Mouse (Mus musculus) intestine, embryonic 16.5 days (tissue): ENCODE measurements around the gene Etv6. TPM values are rescaled to one million over a fixed set of nuclear protein-coding genes. Genes with fewer than 3 reads are reported as not detected.

Source experiments
- ATAC-seq: fragments of 200-750 bp; cut with Nextera tagmentation; 2 replicates; pipeline ENCODE4 v1.8.0; 2017; ENCODE audit warnings: moderate TSS enrichment, moderate library complexity
- H3K27ac ChIP-seq: fragments of 300-500 bp; sonication (generic); 2 replicates; pipeline ENCODE4 v1.5.1; 2014; ENCODE audit warnings: mild to moderate bottlenecking, low read length
- H3K27me3 ChIP-seq: fragments of 300-500 bp; sonication (generic); replicated peaks from 2 replicates; pipeline ENCODE4 v1.6.1; 2014; ENCODE audit warnings: low read length, control low read depth, mixed read lengths; ENCODE audit not compliant: control insufficient read depth, insufficient read depth
- H3K36me3 ChIP-seq: fragments of 300-500 bp; sonication (generic); 2 replicates; pipeline ENCODE4 v1.6.1; 2014; ENCODE audit warnings: low read length, control low read depth; ENCODE audit not compliant: control insufficient read depth, insufficient read depth
- H3K4me1 ChIP-seq: fragments of 300-500 bp; sonication (generic); 2 replicates; pipeline ENCODE4 v1.6.1; 2014; ENCODE audit warnings: low read length, control low read depth, mixed read lengths; ENCODE audit not compliant: control insufficient read depth, insufficient read depth
- H3K4me2 ChIP-seq: fragments of 300-500 bp; sonication (generic); 2 replicates; pipeline ENCODE4 v1.6.1; 2014; ENCODE audit warnings: low read depth, low read length, control low read depth
- H3K4me3 ChIP-seq: fragments of 300-500 bp; sonication (generic); 2 replicates; pipeline ENCODE4 v1.5.1; 2014; ENCODE audit warnings: mild to moderate bottlenecking, low read length
- H3K9ac ChIP-seq: fragments of 300-500 bp; sonication (generic); 2 replicates; pipeline ENCODE4 v1.6.1; 2014; ENCODE audit warnings: low read depth, low read length
- H3K9me3 ChIP-seq: fragments of 300-500 bp; sonication (generic); 2 replicates; pipeline ENCODE4 v1.6.1; 2016; ENCODE audit warnings: low read length, control low read depth; ENCODE audit not compliant: control insufficient read depth
- WGBS: fragments of 180-500 bp; shearing (Covaris S2); extraction: QIAGEN DNeasy Blood & Tissue Kit; methylation state at CpG from one replicate; pipeline ENCODE4 v1.1.7; 2014; 5-methylcytosine and 5-hydroxymethylcytosine counted together
- polyA plus RNA-seq: library from polyadenylated mRNA; unstranded; fragments of >200 nt; fragmentation: Nextera tagmentation; extraction: Ambion mirVana; gene quantifications from 2 replicates; pipeline ENCODE4 v1.2.1, GENCODE M21; 2015

The Etv6 gene
- polyA plus RNA-seq, 1 experiment from 2014 or later = 10.4 TPM

DNA sequence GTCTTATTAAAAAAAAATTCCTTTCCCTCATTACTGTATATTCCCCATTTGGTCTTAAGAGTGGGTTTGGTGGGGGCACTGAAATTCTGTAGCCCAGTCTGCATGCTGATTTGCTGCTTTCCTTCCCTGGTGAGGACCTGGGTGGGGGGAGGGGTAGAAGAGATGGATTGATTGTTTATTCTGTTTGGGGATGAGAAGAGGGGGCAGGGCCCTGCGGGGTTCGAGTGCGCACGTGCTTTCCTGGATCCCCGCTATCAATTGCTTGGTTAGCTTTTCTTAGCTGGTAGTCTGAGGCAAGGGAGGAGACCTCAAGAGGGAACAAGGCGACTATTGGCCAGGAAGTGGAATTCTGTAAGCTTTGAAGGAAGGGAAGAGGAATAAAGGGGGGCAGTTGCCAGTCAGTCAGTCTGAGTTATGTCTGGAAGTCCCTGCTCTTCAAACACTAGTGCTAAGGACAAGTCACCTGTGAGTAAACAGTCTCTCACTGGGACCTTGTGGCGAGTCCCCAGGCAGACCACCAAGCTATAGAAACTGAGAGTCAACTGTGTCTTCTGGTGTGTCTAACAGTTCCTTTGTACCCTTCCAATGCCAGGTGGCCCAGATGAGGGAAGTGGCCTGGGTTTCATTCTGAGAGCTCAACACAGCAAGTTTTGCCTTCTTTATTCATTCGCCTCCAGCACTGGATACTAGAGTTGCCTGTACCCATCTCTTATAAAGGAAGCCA is 120.6 kb downstream of the Etv6 start:
- Histone ChIP-seq H3K4me2 (no peak overlapping the region), H3K9me3 (no peaks in the 10 kb centered on the region), H3K36me3 (no peaks in the 10 kb centered on the region), H3K4me3 (no peak overlapping the region), H3K27me3 (no peaks in the 10 kb centered on the region), H3K4me1 (peaks cover 43% of the 10 kb centered on the region), H3K27ac (no peak overlapping the region), H3K9ac (no peak overlapping the region)
- ATAC-seq = no peak
- WGBS = 41% methylated on average over 8 of the region's 8 CpGs

DNA sequence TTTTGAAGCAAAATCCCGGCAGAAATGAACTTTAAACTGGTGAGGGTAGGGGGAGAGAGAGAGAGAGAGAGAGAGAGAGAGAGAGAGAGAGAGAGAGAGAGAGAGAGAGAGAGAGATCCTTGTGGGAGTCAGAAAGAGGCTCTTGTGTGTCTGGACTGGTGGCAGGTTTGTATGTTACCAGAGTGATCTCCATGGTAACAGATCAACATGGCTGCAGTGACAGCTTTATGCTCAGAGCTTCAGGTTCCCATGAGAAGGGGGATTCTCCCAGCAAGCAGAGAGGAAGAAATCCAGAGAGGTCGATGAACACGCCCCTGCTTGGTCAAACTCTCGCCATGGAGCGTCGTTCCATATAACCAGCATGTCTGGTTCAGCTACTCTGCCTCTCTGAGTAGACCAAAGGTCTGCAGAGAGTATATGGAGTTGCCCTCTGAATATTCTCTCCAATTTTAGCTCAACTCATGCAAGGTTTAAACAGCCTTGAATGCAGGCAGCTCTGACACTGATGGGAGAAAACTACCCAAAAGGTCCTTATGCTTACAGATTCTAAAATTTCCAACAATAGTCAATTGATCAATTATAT is 122.1 kb downstream of the Etv6 start:
- no peak overlapping the region for H3K4me2 ChIP-seq
- H3K4me3 ChIP-seq = no peak overlapping the region
- H3K4me1 ChIP-seq = peaks cover 30% of the 10 kb centered on the region
- ATAC-seq = peak; percentile 73
- H3K36me3 ChIP-seq = no peaks in the 10 kb centered on the region
- H3K9me3 ChIP-seq = no peaks in the 10 kb centered on the region
- WGBS = 21% methylated on average over 6 of the region's 6 CpGs
- no peak overlapping the region for H3K9ac ChIP-seq
- H3K27me3 ChIP-seq = no peaks in the 10 kb centered on the region
- H3K27ac ChIP-seq = no peak overlapping the region

DNA sequence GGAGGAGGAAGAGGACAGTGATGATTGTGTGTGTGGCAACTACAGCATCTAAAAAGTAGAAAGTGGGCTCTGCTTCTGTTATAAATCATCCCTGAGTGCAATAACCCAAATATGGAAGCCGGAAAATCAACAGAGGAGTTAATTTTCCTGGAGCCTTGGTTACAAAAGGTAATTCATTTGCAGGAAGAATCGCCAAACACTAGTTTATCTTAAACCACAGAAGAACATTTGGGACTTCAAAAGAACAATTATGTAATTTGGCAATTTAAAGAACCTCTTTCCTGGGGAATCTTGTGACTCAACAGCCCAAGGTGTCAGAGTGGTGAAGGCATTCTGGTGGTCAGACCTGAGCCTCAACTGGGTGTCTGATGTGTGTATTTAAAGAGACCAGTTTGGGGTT is 122.7 kb downstream of the Etv6 start:
- Histone ChIP-seq H3K27me3 (no peaks in the 10 kb centered on the region), H3K4me2 (no peak overlapping the region), H3K36me3 (no peaks in the 10 kb centered on the region), H3K4me3 (no peak overlapping the region), H3K9me3 (no peaks in the 10 kb centered on the region), H3K9ac (no peak overlapping the region), H3K27ac (no peak overlapping the region), H3K4me1 (peaks cover 34% of the 10 kb centered on the region)
- ATAC-seq = no peak
- 40% methylated on average over 2 of the region's 2 CpGs for WGBS

DNA sequence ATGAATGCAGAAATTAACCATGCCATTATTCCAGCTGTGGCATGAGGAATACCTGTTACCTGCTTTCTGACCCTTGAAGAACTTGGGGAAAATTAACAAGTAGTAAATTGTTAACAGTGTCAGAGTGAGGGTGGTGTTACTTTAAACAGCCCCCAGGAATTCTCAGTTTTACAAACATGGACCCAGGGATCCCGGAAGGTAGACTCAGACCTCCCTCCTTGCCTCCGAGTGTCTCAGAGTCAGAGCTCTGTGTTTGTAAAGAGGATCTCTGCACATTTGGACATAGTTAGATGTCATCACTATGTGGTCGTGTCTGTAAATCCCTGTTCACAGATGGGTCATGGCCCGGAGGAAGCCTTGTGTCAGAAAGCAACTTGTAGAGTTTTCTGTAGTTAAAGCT is 124.2 kb downstream of the Etv6 start:
- WGBS = 60% methylated on average over 4 of the region's 4 CpGs
- Histone ChIP-seq H3K4me3 (no peak overlapping the region), H3K4me2 (no peak overlapping the region), H3K9me3 (no peaks in the 10 kb centered on the region), H3K27ac (no peak overlapping the region), H3K4me1 (peaks cover 38% of the 10 kb centered on the region), H3K27me3 (no peaks in the 10 kb centered on the region), H3K36me3 (no peaks in the 10 kb centered on the region), H3K9ac (no peak overlapping the region)
- no peak for ATAC-seq

DNA sequence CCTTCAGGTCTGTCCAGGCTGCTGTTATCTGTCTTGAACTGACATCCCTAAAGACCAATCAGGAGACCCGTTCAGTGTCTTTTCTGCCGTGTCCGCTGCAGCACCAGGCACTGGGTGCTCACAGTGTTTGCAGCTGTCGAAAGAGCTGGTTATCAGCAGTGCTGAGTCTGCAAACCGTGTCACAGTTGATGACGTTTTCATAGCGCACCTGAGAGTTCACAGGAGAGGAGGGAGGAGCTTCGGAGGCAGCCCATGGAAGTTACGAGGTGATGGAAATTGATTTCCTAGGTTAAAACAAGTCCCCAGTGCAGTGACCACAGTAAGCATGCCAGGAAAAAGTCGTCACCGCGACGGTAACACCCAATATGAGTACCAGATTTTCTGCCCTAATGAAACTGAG is 125.5 kb downstream of the Etv6 start:
- no peak overlapping the region for H3K27ac ChIP-seq
- no peaks in the 10 kb centered on the region for H3K36me3 ChIP-seq
- ATAC-seq = peak; percentile 68
- no peak overlapping the region for H3K9ac ChIP-seq
- H3K4me3 ChIP-seq = no peak overlapping the region
- peaks cover 34% of the 10 kb centered on the region for H3K4me1 ChIP-seq
- WGBS = 60% methylated on average over 13 of the region's 13 CpGs
- no peak overlapping the region for H3K4me2 ChIP-seq
- H3K9me3 ChIP-seq = no peaks in the 10 kb centered on the region
- H3K27me3 ChIP-seq = no peaks in the 10 kb centered on the region

DNA sequence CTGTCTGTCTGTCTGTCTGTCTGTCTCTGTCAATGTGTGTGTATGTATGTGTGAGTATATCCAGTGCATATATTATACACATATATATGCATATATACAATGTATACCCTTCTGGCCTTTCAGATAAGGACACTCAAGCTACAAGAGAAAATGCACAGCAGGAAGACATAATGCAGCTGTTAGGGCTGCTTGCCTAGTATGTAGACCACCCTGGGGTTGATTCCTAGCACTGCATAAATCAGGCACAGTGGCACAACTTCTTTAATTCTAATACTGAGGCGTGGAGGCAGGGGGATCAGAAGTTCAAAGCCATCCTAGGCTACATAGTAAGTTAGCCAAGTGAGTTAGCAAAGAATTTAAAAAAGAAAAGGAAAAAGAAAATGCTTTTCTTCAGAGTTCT is 127.8 kb downstream of the Etv6 start:
- H3K27ac ChIP-seq = no peak overlapping the region
- 71% methylated on average over 1 of the region's 1 CpGs for WGBS
- H3K4me2 ChIP-seq = no peak overlapping the region
- H3K36me3 ChIP-seq = no peaks in the 10 kb centered on the region
- H3K4me3 ChIP-seq = no peak overlapping the region
- no peak overlapping the region for H3K9ac ChIP-seq
- no peaks in the 10 kb centered on the region for H3K27me3 ChIP-seq
- no peaks in the 10 kb centered on the region for H3K9me3 ChIP-seq
- 0 out of 2 replicates have a peak, but pooled peaks cover 15% of the 10 kb centered on the region for H3K4me1 ChIP-seq
- no peak for ATAC-seq

DNA sequence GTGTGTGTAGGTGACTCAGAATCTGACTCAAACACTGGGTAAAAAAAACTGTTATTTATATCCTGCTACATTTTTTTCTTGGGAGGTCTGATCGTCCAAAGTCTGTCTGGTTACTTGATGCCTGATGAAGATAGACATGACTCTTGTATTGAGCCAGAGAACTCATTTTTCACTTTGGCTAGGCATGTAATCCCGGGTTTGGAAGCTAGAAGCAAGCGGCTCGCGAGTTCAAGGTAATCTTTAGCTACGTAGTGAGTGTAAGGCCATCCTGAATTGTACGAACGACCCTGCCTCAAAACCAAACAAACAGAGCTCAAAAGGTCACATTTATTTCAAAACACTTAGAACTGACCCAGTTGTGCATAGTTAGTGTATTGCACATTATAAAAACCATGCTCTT is 128.9 kb downstream of the Etv6 start:
- no peak overlapping the region for H3K27ac ChIP-seq
- WGBS = 51% methylated on average over 8 of the region's 8 CpGs
- H3K36me3 ChIP-seq = no peaks in the 10 kb centered on the region
- no peak overlapping the region for H3K4me3 ChIP-seq
- ATAC-seq = no peak
- H3K9me3 ChIP-seq = no peaks in the 10 kb centered on the region
- no peak overlapping the region for H3K4me2 ChIP-seq
- H3K27me3 ChIP-seq = no peaks in the 10 kb centered on the region
- H3K4me1 ChIP-seq = 0 out of 2 replicates have a peak, but pooled peaks cover 15% of the 10 kb centered on the region
- H3K9ac ChIP-seq = no peak overlapping the region

DNA sequence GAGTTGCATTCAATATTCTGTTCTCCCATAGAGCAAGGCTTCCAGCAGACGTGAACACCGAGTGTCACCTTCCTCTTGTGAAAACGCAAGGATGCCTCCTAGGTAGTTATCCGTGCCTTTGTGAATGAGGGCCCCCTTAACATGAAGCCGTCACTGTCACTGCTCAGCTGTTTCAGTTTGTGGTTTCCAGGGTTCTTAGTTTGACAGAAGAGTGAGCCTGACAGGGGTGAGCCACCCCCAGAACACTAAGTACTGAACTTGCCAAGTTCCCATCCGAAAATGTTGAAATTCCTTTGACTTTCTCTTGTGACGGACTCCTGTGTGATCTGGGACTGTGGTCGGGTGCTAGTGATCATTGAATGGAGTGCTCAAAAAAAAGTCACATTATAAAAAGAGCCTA is 129.5 kb downstream of the Etv6 start:
- 76% methylated on average over 8 of the region's 8 CpGs for WGBS
- Histone ChIP-seq H3K27ac (no peak overlapping the region), H3K9ac (no peak overlapping the region), H3K9me3 (no peaks in the 10 kb centered on the region), H3K27me3 (no peaks in the 10 kb centered on the region), H3K36me3 (no peaks in the 10 kb centered on the region), H3K4me1 (0 out of 2 replicates have a peak, but pooled peaks cover 15% of the 10 kb centered on the region), H3K4me3 (no peak overlapping the region), H3K4me2 (no peak overlapping the region)
- no peak for ATAC-seq

DNA sequence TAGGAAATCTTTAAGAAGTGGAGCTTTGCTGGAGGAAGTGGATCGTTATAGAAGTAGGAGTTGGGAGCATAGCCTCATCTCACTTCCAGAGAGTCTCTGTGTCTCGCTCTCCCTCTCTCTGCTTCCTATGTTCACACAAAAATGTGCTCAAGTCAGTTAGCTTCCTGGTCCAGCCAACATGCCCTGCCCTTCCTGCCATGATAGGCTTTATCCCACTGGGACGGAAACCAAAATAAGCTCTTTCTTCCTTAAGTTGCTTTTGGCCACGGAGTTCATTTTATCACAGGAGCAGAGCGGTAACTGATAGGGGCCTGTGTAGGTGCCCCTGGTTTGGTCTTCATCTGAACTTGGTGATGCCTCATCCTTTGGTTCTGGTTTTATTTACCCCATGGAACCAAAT is 132.5 kb downstream of the Etv6 start:
- no peak for ATAC-seq
- Histone ChIP-seq H3K27me3 (no peaks in the 10 kb centered on the region), H3K9me3 (no peaks in the 10 kb centered on the region), H3K27ac (no peak overlapping the region), H3K4me2 (no peak overlapping the region), H3K9ac (no peak overlapping the region), H3K36me3 (no peaks in the 10 kb centered on the region), H3K4me1 (0 out of 2 replicates have a peak, but pooled peaks cover 7% of the 10 kb centered on the region), H3K4me3 (no peak overlapping the region)
- WGBS = 73% methylated on average over 5 of the region's 5 CpGs
